Comparison of ENCODE assay signal across 16 mouse cellular contexts in the genomic region with DNA sequence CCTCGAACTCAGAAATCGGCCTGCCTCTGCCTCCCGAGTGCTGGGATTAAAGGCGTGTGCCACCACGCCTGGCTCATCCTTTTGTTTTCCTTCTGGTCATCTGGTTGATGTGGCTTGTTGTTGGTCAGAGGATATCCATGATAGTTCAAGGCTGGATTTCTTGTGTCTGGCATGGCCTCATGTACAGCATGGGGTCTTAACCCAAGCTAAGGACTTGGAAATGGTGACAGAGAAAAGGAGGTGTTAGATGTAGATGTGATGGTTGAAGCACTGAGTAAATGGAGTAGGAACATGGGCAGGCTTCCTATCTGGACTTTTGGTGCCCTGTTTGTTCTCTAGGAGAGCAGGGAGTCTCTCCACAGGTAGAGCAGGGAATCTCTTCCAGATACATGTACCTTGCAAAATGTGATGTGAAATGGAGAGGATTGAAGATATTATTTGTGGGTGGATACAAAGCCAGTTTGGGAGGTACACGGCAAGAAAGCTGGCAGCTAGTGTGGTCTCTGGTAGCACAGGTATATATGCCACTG. TPM values are rescaled to one million over a fixed set of nuclear protein-coding genes. Genes with fewer than 3 reads are reported as not detected.
DNase-seq lines count a peak whose midpoint lies in the region; ATAC-seq and TF ChIP-seq lines count a peak whose summit lies in the region.
"Had no signal": no experiment of that assay in that cellular context is flagged by ENCODE, and none has a peak within 500 bp of the region (broad histone marks: within the 10 kb centered on the region; RNA-seq: fewer than 3 reads in every experiment).

No protein-coding gene starts in this region.

- no peak overlapping the region for H3K4me3 ChIP-seq in heart, embryonic 12.5 days
- no peak overlapping the region for H3K4me3 ChIP-seq in heart, adult 2 months
- H3K4me3 ChIP-seq in liver, embryonic 12.5 days: no peak overlapping the region
- no peak overlapping the region for H3K4me3 ChIP-seq in hindbrain, postnatal 0 days (ENCODE audit: low read length)
- H3K4me3 ChIP-seq: hindbrain, embryonic 15.5 days; liver, embryonic 13.5 days; neural tube, embryonic 13.5 days had no signal

- H3K27me3 ChIP-seq in heart, embryonic 12.5 days (replicated peaks): no peaks in the 10 kb centered on the region
- H3K27me3 ChIP-seq in heart, adult 2 months (ENCODE audit: control insufficient read depth, insufficient read depth, low read length): no peaks in the 10 kb centered on the region
- H3K27me3 ChIP-seq in liver, embryonic 12.5 days (replicated peaks): no peaks in the 10 kb centered on the region
- no peaks in the 10 kb centered on the region for H3K27me3 ChIP-seq in hindbrain, postnatal 0 days (ENCODE audit: insufficient read depth, low read length)
- no peaks in the 10 kb centered on the region for H3K27me3 ChIP-seq in splenic B cell, adult 2 months (ENCODE audit: control insufficient read depth, insufficient read depth, low read length, poor library complexity, severe bottlenecking)
- H3K27me3 ChIP-seq: hindbrain, embryonic 15.5 days; liver, embryonic 13.5 days; neural tube, embryonic 13.5 days had no signal

- intact Hi-C loops in heart, adult 2 months (cut with DNase I): no loop called here

- H3K36me3 ChIP-seq in heart, embryonic 12.5 days: no peaks in the 10 kb centered on the region
- H3K36me3 ChIP-seq in heart, adult 2 months (ENCODE audit: control insufficient read depth, insufficient read depth, low read length): no peaks in the 10 kb centered on the region
- no peaks in the 10 kb centered on the region for H3K36me3 ChIP-seq in liver, embryonic 12.5 days
- no peaks in the 10 kb centered on the region for H3K36me3 ChIP-seq in hindbrain, postnatal 0 days (ENCODE audit: insufficient read depth, low read length)
- no peaks in the 10 kb centered on the region for H3K36me3 ChIP-seq in splenic B cell, adult 2 months (ENCODE audit: control insufficient read depth, insufficient read depth, low read length, poor library complexity, severe bottlenecking)
- H3K36me3 ChIP-seq: hindbrain, embryonic 15.5 days; liver, embryonic 13.5 days; neural tube, embryonic 13.5 days had no signal

- H3K4me1 ChIP-seq in heart, embryonic 12.5 days (replicated peaks): no peaks in the 10 kb centered on the region
- no peaks in the 10 kb centered on the region for H3K4me1 ChIP-seq in heart, adult 2 months (ENCODE audit: control insufficient read depth, insufficient read depth, low read length)
- no peaks in the 10 kb centered on the region for H3K4me1 ChIP-seq in liver, embryonic 12.5 days
- H3K4me1 ChIP-seq in hindbrain, postnatal 0 days (ENCODE audit: insufficient read depth, low read length): no peaks in the 10 kb centered on the region
- H3K4me1 ChIP-seq: hindbrain, embryonic 15.5 days; liver, embryonic 13.5 days; neural tube, embryonic 13.5 days had no signal

- WGBS in heart, embryonic 12.5 days: 69% methylated on average over 6 of the region's 6 CpGs
- WGBS in heart, adult 2 months: 76% methylated on average over 6 of the region's 6 CpGs
- 54% methylated on average over 6 of the region's 6 CpGs for WGBS in liver, embryonic 12.5 days (ENCODE audit: insufficient replicate concordance)
- WGBS in hindbrain, postnatal 0 days: 84% methylated on average over 6 of the region's 6 CpGs

- DNase-seq in heart, adult 2 months: no peak
- DNase-seq in liver: no peak
- DNase-seq in hindbrain, postnatal 0 days (ENCODE audit: low spot score): no peak
- peak; percentile 1 for DNase-seq in splenic B cell, adult 2 months (ENCODE audit: low read depth, low spot score)
- DNase-seq in spleen, postnatal 4 days (ENCODE audit: low spot score in 2 of 2): no peak
- DNase-seq: adrenal gland, adult 8-10 months; gastrocnemius, postnatal 25 days; kidney, postnatal 36 days; layer of hippocampus, postnatal 36 days; liver, embryonic 13.5 days had no signal

- no peaks in the 10 kb centered on the region for H3K79me2 ChIP-seq in heart, adult 2 months (replicated peaks; ENCODE audit: control insufficient read depth, insufficient read depth, low read length)

- no peak for TF ChIP-seq POLR2A in heart, adult 2 months (IDR thresholded peaks at IDR 0.05; ENCODE audit: insufficient read depth, low read depth, low read length)

- no peak for TF ChIP-seq EP300 in heart, adult 2 months (IDR thresholded peaks at IDR 0.05; ENCODE audit: insufficient read depth, low read depth, low read length)

- no peak overlapping the region for H3K27ac ChIP-seq in heart, embryonic 12.5 days (ENCODE audit: poor library complexity, severe bottlenecking)
- no peak overlapping the region for H3K27ac ChIP-seq in heart, adult 2 months
- no peak overlapping the region for H3K27ac ChIP-seq in liver, embryonic 12.5 days
- H3K27ac ChIP-seq in hindbrain, postnatal 0 days: no peak overlapping the region
- H3K27ac ChIP-seq: hindbrain, embryonic 15.5 days; liver, embryonic 13.5 days; neural tube, embryonic 13.5 days had no signal

- peaks cover 13% of the 10 kb centered on the region; the same call in 1 of the 2 replicates for H3K9me3 ChIP-seq in heart, embryonic 12.5 days (replicated peaks)
- peaks cover 6% of the 10 kb centered on the region for H3K9me3 ChIP-seq in liver, embryonic 12.5 days (replicated peaks)
- peaks cover 7% of the 10 kb centered on the region for H3K9me3 ChIP-seq in hindbrain, postnatal 0 days (ENCODE audit: low read length)

- H3K9ac ChIP-seq in heart, embryonic 12.5 days: no peak overlapping the region
- H3K9ac ChIP-seq in heart, adult 2 months (ENCODE audit: low read depth, low read length): no peak overlapping the region
- no peak overlapping the region for H3K9ac ChIP-seq in liver, embryonic 12.5 days
- H3K9ac ChIP-seq in hindbrain, postnatal 0 days (replicated peaks; ENCODE audit: low read length): no peak overlapping the region
- H3K9ac ChIP-seq: hindbrain, embryonic 15.5 days; liver, embryonic 13.5 days; neural tube, embryonic 13.5 days had no signal

- no peak for TF ChIP-seq CTCF in heart, adult 2 months (IDR thresholded peaks at IDR 0.05)
- TF ChIP-seq CTCF in hindbrain, postnatal 0 days (IDR thresholded peaks at IDR 0.05; ENCODE audit: low read depth): no peak

- no peak overlapping the region for H3K4me2 ChIP-seq in heart, embryonic 12.5 days
- no peak overlapping the region for H3K4me2 ChIP-seq in liver, embryonic 12.5 days
- no peak overlapping the region for H3K4me2 ChIP-seq in hindbrain, postnatal 0 days (ENCODE audit: low read depth, low read length)
- H3K4me2 ChIP-seq: hindbrain, embryonic 15.5 days; liver, embryonic 13.5 days; neural tube, embryonic 13.5 days had no signal

- 0 out of 2 replicates have a peak, but pooled peaks have one; percentile 15 for ATAC-seq in heart, embryonic 12.5 days (ENCODE audit: insufficient number of reproducible peaks, low FRiP score)
- ATAC-seq in liver, embryonic 12.5 days: peak; percentile 24; the same call in 1 of the 2 replicates
- ATAC-seq in hindbrain, postnatal 0 days: 0 out of 2 replicates have a peak, but pooled peaks have one; percentile 32
- ATAC-seq in megakaryocyte, adult 5-6 weeks (ENCODE audit: poor library complexity, severe bottlenecking): no peak
- ATAC-seq: forebrain, embryonic 16.5 days had no signal

RNA-seq across cellular contexts. Expression of a gene that starts 46.3 kb away (rescaled TPM):
- not detected in 2 replicates for polyA plus RNA-seq in heart, embryonic 12.5 days (2016; fragmentation: Nextera tagmentation; extraction: Ambion mirVana)
- not detected for total RNA-seq in heart, adult 2 months (2021)
- polyA plus RNA-seq in heart, adult 2 months (2012; rRNA removed): not detected in 2 replicates
- polyA plus RNA-seq in liver, embryonic 12.5 days (2016; fragmentation: Nextera tagmentation; extraction: Ambion mirVana): not detected in 2 replicates
- not detected in 2 replicates for total RNA-seq in hindbrain, postnatal 0 days (2014; rRNA removed)
- polyA plus RNA-seq in hindbrain, postnatal 0 days (2015; fragmentation: Nextera tagmentation; extraction: Ambion mirVana): not detected in 2 replicates
- total RNA-seq in megakaryocyte, adult 5-6 weeks (2015): not detected in 2 replicates
- total RNA-seq in megakaryocyte, adult 5-6 weeks (2017): not detected in 2 replicates
- total RNA-seq: adrenal gland, adult 8-10 months; gastrocnemius, postnatal 25 days; layer of hippocampus, postnatal 36 days had no signal
- polyA plus RNA-seq: forebrain, embryonic 16.5 days; hindbrain, embryonic 15.5 days; liver, embryonic 13.5 days; neural tube, embryonic 13.5 days had no signal

RNA-seq across cellular contexts. Expression of a gene that starts 48.8 kb away (rescaled TPM):
- polyA plus RNA-seq in heart, embryonic 12.5 days (2016; fragmentation: Nextera tagmentation; extraction: Ambion mirVana): not detected in 2 replicates
- not detected for total RNA-seq in heart, adult 2 months (2021)
- polyA plus RNA-seq in heart, adult 2 months (2012; rRNA removed): not detected in 2 replicates
- polyA plus RNA-seq in liver, embryonic 12.5 days (2016; fragmentation: Nextera tagmentation; extraction: Ambion mirVana): not detected in 2 replicates
- not detected in 2 replicates for total RNA-seq in hindbrain, postnatal 0 days (2014; rRNA removed)
- not detected in 2 replicates for polyA plus RNA-seq in hindbrain, postnatal 0 days (2015; fragmentation: Nextera tagmentation; extraction: Ambion mirVana)
- total RNA-seq in megakaryocyte, adult 5-6 weeks (2015): not detected in 2 replicates
- total RNA-seq in megakaryocyte, adult 5-6 weeks (2017): not detected in 2 replicates
- total RNA-seq: adrenal gland, adult 8-10 months; gastrocnemius, postnatal 25 days; layer of hippocampus, postnatal 36 days had no signal
- polyA plus RNA-seq: forebrain, embryonic 16.5 days; hindbrain, embryonic 15.5 days; liver, embryonic 13.5 days; neural tube, embryonic 13.5 days had no signal
